Mouse (Mus musculus) myocyte (in vitro differentiated cells): ENCODE data around the gene Med16.

Experiments
- CEBPB ChIP-seq: IDR thresholded peaks from 2 replicates; pipeline ENCODE4 v1.6.1; 2011; ENCODE audit warnings: mild to moderate bottlenecking, moderate library complexity; ENCODE audit not compliant: poor library complexity, insufficient read depth, severe bottlenecking
- MAX ChIP-seq: IDR thresholded peaks from one replicate; pipeline ENCODE4 v1.6.1; 2011; ENCODE audit warnings: low read depth, mild to moderate bottlenecking, control low read depth
- MYOG ChIP-seq, 3 experiments: IDR thresholded peaks; one replicate each; pipeline ENCODE4 v1.6.1; 2011; ENCODE audit warnings: control low read depth in 2 of 3, low read depth in 2 of 3, mild to moderate bottlenecking in 2 of 3; ENCODE audit not compliant: insufficient read length in 2 of 3, control insufficient read depth in 1 of 3, insufficient read depth in 1 of 3
- POLR2A ChIP-seq: IDR thresholded peaks from one replicate; pipeline ENCODE4 v1.6.1; 2011; ENCODE audit warnings: low read depth, mild to moderate bottlenecking, control low read depth, moderate library complexity; ENCODE audit not compliant: insufficient read length

GRCm38 (mm10) chr10:79855558-79856184 is 53.1 kb downstream of the Med16 start:
- no peak for TF ChIP-seq MAX
- TF ChIP-seq POLR2A, result no peak
- no peak for TF ChIP-seq CEBPB
- TF ChIP-seq MYOG (IDR thresholded peaks at IDR 0.05; ENCODE audit: control insufficient read depth in 1 of 3, insufficient read depth in 1 of 3, insufficient read length in 2 of 3, low read depth in 2 of 3), result no peak
